Mouse (Mus musculus): ENCODE data around the gene Smarcc2.

Smarcc2 gene

DNA sequence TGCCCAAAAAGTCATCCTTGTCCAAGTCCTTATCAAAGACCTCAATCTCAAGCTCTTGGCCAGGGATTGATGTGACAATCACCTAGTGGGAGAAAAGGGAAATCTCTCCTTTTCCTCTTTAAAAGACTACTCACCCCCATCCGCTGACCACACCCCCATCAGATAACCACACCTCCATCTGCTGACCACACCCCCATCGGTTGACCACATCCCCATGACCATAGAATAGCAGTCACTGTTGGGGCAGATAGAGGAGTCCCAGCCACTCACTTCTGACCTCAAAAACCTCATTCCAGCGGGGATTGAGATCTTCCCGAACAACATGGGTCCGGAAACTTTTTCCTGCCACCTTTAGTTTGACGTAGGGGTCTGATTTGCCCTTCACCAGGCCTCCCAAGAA, 57.6 kb downstream of the Smarcc2 start:
- DNase-seq (ENCODE audit: low spot score) = no peak

DNA sequence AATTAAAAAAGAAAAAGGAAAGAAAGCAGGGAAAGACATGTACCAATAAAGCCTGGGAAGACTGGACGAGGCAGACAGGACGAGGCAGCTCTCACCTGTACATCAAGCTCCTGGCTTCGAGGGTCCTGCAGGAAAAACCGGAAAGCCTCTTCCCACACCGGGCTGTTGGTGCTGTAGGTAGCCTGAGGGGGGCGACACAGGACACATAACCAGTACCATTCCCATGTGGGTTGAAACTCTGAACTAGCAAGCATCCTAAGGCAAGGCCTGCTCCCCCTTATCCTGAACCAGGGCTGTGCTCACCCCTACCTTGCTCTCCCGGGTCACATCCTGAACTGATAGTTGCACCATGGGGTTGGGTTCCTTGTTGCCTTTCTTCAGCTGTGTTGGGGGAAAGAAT, 59.8 kb downstream of the Smarcc2 start:
- no peak for DNase-seq (ENCODE audit: low spot score)

DNA sequence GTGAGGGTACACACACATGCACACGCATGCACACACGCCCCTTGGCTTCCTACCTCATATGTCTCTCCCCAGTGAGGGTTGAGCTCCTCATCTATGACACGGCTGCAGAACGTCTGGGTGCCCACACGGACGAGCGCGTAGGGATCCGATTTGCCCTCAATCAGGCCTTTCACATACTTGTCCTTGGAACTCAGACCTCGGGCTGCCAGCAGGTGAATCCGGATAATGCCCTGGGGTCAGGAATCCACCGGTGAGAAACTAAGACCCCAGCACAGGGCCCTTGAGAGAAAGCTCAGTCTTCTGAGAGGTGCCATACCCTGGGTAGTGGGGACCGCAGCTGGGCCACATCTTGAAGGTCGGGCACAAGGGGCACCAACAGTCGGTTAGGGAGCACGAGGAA, 61.5 kb downstream of the Smarcc2 start:
- DNase-seq (ENCODE audit: low spot score) = no peak

DNA sequence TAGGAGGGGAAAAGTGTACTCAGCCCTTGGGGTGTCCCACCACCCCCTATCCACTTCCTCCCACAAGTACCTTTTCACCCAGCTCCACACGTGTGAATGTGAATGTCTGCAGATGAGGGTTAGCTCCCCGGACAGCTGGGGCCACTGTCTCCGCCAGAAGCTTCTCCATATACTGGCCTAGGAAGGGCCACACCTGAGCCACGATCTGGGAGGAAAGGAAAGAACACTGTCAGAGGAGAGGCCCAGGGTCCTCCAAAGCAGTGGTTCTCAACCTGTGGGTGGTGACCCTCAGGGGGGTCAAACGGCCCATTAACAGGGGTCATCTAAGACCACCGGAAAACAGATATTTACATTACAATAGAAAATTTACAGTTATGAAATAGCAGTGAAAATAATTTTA, 63.3 kb downstream of the Smarcc2 start:
- DNase-seq (ENCODE audit: low spot score) = no peak

DNA sequence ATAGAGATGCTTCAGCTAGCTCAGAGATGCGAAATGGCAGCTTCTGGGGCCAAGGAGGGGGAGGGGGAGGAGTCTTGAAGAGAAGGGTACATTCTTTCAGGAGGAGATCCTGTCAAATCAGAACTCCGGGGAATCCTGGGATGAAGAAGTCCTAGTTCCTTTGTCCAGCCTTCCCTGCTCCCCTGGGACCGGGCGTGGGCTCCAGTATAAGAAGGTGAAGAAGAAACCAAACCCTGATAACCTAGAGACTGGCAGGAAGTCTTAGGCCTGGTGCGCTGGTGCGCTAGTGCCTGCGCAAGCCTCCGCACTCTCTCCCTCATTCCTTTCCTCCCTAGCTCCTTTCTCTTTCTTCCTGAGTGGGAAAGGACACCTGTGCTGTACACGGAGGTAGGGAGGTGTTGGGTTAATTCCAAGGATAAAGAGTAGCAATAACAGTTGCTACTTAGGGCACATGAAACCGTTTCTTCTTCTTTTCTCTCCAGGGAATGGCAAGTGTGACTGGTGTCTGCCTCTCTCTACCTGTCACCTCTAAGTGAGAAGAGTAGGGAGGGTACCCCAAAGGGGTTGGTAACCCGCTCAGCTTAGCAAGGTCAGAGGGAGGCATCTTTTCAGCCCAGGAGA, 65.2 kb downstream of the Smarcc2 start:
- no peak for DNase-seq (ENCODE audit: low spot score)

DNA sequence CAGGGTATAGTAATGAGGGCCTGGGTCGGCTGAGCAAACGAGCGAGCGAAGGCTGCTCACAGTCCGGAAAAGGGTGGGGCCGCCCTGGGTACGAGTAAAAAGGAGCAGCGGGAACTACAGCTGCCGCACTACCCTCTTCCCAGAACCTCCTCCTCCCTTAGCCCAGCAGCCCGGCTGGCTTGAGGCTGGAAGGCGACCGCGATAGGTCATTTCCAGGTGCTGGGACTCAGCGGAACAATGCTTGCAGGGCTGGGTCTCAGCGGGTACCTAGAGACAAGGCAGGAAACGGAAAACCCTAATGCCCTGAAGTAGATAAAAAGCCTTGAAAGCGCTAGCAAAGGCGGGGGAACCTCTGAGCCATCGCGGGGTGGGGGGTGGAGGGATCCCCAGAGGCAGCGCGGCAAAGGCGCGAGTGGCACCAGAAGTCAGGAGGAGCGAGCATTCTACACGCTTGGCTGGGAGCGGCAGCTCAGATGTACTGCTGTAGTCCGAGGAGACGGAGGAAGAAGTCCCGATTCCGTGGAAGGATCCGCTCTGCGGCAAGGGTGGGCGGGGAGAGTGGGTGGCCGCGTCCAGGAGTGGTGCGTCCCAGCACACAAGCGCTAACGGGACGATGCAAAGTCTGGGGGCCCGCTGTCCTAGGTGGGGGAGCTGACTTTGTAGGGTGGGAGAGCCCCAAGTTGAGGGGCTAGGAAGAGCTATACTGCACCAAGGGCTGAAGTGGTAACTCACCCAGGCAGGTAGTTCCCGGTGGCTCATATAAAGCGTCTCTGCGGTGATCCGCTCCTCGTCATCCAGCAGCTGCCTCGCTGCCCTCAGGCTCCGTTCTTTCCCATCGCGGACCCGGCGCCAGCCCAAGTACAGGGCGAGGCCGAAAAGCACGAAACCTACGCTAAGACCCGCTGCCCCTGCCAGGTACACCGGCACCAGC, 65.9 kb downstream of the Smarcc2 start:
- peak; percentile 34 for DNase-seq (ENCODE audit: low spot score)

DNA sequence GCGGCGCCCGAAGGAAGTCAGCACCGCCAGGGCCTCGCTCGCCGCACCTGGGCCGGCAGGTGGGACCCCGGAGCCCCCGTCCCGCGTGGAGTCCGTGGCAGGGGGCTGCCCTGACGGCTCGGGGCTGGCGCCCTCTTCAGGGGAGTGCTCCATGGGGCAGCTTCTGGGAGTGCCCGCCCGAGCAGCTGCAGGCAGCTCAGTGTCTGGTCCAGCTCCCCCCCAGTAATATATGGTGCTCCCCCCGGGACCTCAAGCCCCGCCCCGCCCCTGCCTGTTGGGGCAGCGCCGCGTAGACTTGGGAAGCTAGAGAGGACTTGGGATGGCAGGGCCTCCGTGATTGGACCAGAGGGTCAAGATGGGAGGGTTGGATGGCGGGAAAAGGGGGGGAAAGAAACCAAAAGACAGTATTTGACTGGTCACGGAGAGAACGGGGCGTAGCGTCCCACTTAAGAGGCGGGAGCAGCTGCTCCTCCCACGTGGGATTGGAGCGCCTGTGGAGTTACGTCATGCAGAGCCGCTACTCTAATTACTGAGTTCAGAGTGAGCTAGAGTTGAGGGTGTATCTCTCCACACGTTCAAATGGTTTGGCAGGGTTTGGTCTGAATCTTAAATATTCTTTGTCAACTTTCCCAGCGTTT, 66.7 kb downstream of the Smarcc2 start, which contains the start of gene Esyt1:
Gene Esyt1 (minus strand): TSS at position 201 of the 638 bp plus-strand sequence.
- DNase-seq (ENCODE audit: low spot score) = peak; percentile 73

DNA sequence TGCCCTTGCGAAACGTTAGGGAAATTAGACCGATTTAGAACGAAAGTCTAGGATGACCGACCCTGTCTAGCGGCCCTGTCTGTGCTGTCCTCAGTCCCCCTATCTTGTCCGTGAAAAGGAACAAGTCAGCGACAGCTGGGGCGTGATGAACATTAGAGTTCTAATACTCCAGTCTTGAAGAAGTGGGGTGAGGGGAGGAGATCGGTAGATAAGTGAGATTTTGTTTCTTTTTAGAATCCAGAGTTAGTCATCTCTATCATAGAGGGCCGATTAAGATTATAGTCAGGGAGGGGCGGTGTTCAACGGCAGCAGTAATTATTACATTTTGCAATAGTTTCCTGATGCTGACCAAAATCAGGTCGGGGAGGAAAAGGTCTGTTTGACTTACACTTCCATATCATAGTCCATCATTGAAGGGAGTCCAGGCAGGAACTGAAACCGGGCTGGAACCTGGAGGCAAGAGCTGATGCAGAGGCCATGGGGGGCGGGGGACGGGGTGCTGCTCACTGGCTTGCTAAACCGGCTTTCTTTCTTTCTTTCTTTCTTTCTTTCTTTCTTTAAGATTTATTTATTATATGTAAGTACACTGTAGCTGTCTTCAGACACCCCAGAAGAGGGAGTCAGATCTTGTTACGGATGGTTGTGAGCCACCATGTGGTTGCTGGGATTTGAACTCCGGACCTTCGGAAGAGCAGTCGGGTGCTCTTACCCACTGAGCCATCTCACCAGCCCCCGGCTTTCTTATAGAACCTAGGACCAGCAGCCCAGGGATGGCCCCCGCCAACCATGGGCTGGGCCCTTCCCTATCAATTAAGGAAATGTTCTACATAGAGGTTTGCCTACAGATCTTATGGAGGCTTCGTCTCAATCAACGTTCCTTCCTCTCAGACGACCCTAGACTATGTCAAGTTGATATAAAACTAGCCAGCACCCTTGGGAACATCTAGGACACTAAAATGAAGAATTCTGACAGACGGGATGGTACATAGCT, 67.6 kb downstream of the Smarcc2 start:
- no peak for DNase-seq (ENCODE audit: low spot score)

DNA sequence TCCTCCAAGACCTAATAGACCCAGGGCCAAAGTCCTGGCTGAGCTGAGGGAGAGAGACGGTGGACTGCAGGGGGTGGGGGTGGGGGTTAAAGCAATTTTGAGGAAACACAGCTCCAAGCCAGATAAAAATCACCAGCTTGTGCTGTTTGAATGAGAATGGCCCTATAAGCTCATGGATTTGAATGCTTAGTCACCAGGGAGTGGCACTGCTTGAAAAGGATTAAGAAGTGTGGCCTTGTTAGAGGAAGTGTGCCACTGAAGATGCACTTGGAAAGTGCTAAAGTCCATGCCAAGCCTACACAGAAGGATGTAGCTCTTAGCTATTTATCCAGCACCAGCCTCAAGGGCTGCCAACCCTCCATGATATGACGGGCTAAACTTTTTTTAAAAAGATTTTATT, 76.2 kb downstream of the Smarcc2 start:
- DNase-seq (ENCODE audit: low spot score) = no peak

DNA sequence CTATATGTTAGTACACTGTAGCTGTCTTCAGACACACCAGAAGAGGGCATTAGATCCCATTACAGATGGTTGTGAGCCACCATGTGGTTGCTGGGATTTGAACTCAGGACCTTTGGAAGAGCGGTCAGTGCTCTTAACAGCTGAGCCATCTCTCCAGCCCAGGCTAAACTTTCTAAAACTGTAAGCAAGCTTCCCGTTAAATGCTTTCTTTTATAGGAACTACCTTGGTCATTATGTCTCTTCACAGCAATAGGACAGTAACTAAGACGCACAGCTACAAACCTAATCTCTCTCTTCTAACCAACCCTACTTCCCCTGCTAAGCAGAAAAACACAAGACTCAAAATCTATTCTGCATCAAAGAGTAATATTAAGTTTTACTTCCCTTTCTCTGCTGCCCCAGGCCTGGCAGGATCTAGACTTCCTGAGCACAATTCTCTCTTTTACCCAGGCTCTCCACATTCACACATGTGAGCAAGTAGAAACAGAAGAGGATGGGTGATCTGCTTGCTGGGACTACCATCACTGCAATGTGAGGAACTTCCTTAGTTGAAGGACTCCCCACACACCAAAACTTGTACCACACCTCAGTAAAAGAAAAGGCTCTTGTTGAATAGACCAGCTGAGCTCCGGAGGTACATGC, 76.7 kb downstream of the Smarcc2 start:
- no peak for DNase-seq (ENCODE audit: low spot score)

DNA sequence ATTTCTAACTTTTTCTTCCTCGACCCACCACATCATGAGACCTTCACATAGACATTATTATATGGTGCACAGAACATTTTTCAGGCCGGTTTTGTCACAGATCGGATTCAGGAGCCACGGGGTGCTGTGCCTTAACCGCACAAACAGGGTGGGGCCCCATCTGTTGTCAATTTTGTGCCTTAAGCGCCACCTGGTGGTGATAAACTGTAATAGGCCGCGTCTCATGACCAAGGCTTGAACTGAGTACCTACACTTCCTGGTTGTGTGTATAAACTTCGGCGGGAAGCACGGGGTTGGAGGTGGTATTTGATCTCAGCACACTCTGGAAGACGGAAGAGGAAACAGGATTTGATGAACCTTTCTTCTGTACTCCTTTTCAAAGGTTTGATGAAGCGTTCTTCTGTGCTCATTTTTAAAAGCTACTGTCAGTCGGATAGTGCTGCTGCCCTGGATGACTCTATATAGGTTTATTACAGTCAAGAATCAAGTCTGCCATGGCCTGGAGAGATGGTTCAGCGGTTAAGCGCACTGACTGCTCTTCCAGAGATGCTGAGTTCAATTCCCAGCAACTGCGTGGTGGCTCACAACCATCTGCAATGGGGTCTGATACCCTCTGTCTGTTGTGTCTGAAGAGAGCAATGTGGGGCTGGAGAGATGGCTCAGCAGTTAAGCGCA, 77.4 kb downstream of the Smarcc2 start:
- DNase-seq (ENCODE audit: low spot score) = peak; percentile 83

DNA sequence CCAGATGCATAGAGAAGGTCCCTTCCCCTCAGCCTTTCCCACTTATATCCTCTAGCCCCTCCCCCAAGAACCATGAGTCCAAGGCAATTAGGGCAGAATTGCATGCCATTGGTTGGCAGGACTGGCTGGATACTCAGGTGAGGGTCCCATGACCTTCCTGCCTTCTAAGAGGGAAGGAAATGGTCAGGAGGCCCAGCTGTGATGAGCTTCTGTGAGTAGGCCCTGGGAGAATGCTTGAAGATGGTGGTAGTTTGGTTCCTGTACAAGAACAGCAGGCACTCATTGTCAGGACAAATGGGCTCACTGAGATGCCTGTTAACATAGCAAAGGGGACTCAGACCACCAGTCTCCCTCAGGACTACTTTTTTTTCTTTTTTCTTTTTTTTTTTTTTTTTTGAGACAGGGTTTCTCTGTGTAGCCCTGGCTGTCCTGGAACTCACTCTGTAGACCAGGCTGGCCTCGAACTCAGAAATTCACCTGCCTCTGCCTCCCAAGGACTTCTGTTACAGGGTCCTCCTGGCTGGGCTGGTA, 79.4 kb downstream of the Smarcc2 start:
- DNase-seq (ENCODE audit: low spot score) = no peak

Data from ovary, postnatal 14 days (tissue).